Mouse (Mus musculus) liver, embryonic 14.5 days (tissue): ENCODE results near the gene Znrf1.

Source experiments
- CTCF ChIP-seq: IDR thresholded peaks from 2 replicates; pipeline ENCODE4 v1.5.1; 2016; ENCODE audit warnings: antibody characterized with exemption, low read depth, control low read depth
- EP300 ChIP-seq: IDR thresholded peaks from 2 replicates; pipeline ENCODE4 v1.6.1; 2016; ENCODE audit warnings: antibody characterized with exemption, low read depth

GRCm38 (mm10) chr8:111594044-111594840 is 58.3 kb downstream of the Znrf1 start:
- no peak for TF ChIP-seq CTCF
- no peak for TF ChIP-seq EP300
